Mouse (Mus musculus) cerebellum, adult 2 months (tissue): ENCODE results near the gene Gadd45g.

Experiments
- CTCF ChIP-seq: fragments of 200-500 bp; IDR thresholded peaks from 2 replicates; pipeline ENCODE4 v1.5.1; 2011; ENCODE audit warnings: low read depth, mild to moderate bottlenecking, control low read depth, low read length, moderate library complexity, borderline replicate concordance; ENCODE audit not compliant: insufficient read depth
- POLR2A ChIP-seq: fragments of 200-500 bp; IDR thresholded peaks from 2 replicates; pipeline ENCODE4 v1.6.1; 2011; ENCODE audit warnings: low read length, control low read depth, borderline replicate concordance; ENCODE audit not compliant: insufficient read depth

GRCm38 (mm10) chr13:51844118-51844517 lies 2.4 kb upstream of the Gadd45g start:
- no peak for TF ChIP-seq CTCF
- TF ChIP-seq POLR2A = no peak
